Mouse (Mus musculus) hematopoietic stem cell, adult 5-6 weeks (primary cell): ENCODE measurements around the gene Dus1l. TPM values are rescaled to one million over a fixed set of nuclear protein-coding genes. Genes with fewer than 3 reads are reported as not detected.

Source experiments
- ATAC-seq, 2 experiments: fragments of 125-278 bp in 1 of 2; replicated peaks in 1 of 2; 2 replicates each; pipeline ENCODE4 v1.8.0; 2016 to 2017; ENCODE audit warnings: inconsistent platforms in 2 of 2, mild to moderate bottlenecking in 2 of 2, moderate number of reproducible peaks in 2 of 2, low read depth in 1 of 2, moderate TSS enrichment in 1 of 2; ENCODE audit not compliant: low FRiP score in 2 of 2, poor library complexity in 2 of 2, severe bottlenecking in 2 of 2, insufficient read depth in 1 of 2, low TSS enrichment in 1 of 2
- total RNA-seq: library from RNA; stranded (forward); fragments of 172-1452, 232-1000 nt; gene quantifications from 2 replicates; pipeline ENCODE4 v1.2.3, GENCODE M21; 2017

Gene Dus1l
- total RNA-seq, 1 experiment from 2014 or later = 28.9 TPM

DNA sequence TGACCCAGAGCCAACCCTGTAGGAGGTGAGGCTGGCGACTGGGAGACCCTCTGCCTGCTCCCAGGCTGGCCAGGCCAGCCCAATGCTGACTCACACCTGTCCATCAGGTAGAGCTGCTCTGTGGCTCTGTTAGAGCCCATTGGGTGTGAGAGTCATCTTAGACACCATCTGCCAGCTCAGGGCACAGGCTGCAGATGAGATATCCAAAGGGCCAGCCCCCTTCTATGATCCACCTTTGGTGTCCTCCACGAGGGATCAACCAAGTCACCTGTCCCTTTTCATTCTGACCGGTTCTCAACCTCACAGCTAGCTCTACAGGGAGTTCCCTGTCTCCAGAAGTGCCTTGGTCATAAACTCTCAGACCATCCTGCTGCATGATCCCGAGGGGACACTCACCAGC lies 26.1 kb upstream of the Dus1l start:
- ATAC-seq = no peak

DNA sequence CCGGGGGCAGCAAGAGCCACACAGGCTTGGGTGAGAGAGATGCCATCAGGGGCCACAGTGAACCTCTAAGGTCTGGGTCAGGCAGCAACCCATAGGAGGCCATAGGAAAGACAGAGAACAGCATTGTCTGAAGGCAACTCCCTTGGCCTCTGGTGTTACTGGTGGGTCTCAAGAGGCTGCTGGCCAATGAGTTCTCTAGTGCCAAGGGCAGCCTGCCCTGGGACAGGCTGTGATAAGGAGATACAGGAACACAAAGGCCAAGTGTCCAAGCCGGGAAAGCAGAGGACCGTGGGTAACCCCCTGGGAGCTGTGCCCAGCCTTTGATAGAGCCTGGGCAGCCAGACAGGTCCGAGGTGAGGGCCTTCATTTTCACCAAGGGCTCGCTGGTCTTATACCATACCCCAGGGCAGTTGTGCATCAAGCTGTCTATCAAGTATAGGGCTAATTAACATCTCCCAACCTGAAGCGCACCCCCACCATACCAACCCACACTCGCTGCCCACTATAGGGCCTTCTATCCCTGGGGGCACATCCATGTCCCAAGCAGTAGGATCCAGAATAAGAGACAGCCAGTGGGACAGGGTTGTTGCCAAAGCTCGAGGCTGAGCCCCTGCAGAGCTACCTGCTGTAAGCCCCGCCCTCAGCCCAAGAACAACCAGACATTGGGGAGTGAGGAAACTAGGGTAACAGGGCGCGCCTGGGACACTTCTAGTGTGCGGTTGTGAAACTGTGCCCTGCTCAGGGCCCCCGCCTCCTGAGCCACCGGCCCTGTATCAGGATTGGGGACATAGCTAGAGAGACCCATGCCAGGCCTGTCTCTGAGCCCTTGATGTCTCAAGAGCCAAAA lies 25.1 kb upstream of the Dus1l start:
- ATAC-seq = no peak

DNA sequence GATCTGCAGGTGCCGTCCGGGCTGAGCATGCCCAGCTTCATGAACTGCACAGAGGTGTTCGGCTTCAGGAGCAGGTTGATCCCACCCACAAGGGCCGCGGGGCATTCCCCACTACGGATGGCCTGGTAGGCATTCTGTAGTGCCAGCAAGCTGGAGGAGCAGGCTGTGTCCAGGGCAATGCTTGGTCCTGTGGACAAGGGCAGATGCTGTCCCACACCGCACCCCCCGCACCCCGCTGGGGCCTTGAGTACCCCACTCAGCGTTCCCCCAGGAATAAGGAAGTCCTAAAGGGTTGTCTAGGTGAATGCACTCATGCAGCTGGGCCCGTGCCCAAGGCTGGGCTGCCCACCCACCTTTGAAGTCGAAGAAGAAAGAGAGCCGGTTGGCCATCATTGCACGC lies 24.3 kb upstream of the Dus1l start:
- no peak for ATAC-seq

- no peak for ATAC-seq
These were observed 23.4 kb upstream of the Dus1l start for GRCm38 (mm10) chr11:120819556-120819955.

- no peak for ATAC-seq
These were observed 22.0 kb upstream of the Dus1l start for GRCm38 (mm10) chr11:120818251-120818650.

- no peak for ATAC-seq
These were observed 21.2 kb upstream of the Dus1l start for GRCm38 (mm10) chr11:120817358-120817757.

DNA sequence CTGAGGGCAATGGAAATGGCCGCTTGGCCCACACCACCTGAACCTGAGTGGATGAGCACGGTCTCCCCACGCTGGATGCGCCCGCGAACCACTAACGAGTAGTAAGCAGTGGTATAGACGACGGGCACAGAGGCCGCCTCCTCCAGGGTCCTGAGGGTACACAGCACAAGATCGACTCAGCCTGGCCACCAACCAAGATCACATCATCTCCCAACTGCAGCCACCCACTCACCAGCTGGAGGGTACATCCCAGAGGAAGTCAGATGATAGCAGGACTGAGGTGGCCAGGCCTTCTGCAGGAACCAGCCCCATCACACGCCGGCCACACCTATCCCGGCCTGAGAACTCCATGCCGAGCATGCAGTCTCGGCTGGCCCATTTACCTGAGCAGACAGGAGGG lies 15.9 kb upstream of the Dus1l start:
- ATAC-seq = no peak

- ATAC-seq = no peak
These were observed 11.8 kb upstream of the Dus1l start for GRCm38 (mm10) chr11:120808010-120808409.

DNA sequence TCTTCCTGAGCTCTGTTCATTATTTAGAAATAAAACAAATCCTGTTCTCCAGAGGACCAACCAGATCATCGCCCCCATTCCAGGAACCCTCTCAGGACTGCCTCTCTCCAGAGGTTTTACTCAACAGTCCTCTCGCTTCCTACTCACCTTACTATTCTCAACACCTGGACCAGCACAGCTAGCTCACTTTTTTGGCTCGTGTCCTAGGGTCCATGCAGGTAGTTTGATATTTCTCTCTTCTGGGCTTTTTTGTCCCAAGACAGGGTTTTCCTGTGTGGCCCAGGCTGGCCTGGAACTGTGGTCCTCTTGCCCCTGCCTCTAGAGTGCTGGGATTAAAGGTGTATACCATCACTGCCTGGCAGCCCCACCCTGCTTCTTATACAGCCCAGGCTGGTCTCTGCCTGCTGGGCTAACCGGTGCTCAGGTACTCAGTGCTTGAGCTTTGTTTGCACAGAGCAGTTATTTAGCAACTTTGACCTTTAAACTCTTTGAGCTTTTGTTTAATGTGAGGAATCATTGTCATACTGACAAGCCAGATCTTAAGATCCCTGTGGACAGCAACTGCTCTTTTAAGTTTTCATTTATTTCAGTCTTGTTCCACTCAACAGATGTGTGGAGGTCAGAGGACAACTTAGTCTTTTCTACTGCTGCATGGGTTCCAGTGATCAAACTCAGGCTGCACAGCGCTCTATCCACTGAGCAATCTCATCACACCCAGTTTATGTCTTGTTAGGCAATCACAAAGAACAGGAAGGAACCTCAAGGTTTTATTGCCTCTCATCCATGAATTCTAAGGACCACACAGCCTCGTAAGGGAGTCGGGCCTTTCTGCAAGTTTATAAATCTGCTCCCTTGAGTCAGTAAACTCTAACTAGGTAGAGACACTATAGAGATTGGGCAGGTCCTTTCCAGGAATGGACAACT lies 9.4 kb upstream of the Dus1l start:
- ATAC-seq = no peak

- no peak for ATAC-seq
These were observed 8.6 kb upstream of the Dus1l start for GRCm38 (mm10) chr11:120804769-120805168.

DNA sequence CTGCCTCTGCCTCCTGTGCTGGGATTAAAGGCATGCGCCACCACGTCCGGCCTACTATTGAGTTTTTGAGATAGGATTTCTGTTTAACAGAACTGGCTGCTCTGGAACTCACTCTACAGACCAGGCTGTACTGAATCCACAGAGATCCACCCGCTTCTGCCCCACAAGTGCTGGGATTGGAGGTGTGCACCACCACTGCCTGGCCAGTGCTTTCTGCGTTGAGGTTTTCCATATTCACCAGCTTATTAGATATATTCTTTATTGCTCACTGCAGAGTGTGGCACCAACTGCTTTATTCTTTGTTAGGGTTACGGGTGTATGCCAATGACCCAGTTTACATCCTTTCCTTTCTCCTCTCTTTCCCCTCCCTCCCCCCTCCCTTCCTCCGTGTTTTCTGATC lies 8.1 kb upstream of the Dus1l start:
- ATAC-seq = no peak

GRCm38 (mm10) chr11:120800061-120800904 lies 4.1 kb upstream of the Dus1l start:
- ATAC-seq = peak; percentile 77 to 81

- no peak for ATAC-seq
These were observed 3.2 kb upstream of the Dus1l start for GRCm38 (mm10) chr11:120799316-120799890.

DNA sequence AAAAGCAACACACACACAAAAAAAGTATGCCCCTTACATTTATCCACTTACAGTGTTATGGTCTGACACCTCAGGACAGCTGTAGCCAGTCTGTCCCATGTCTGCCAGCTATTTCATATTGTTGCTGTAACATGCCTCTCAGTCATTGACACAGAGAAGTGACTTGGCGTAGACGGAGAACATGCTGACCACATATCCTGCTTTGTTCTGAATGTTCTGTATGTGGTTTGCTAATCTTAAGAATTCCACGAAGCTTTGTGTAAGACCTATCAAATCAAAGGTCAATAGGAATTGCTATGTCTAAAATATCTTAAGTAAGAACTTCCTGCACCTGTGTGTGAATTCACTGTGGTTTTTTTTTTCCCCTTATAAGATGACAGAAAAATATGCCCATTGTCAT lies 2.0 kb upstream of the Dus1l start:
- no peak for ATAC-seq

DNA sequence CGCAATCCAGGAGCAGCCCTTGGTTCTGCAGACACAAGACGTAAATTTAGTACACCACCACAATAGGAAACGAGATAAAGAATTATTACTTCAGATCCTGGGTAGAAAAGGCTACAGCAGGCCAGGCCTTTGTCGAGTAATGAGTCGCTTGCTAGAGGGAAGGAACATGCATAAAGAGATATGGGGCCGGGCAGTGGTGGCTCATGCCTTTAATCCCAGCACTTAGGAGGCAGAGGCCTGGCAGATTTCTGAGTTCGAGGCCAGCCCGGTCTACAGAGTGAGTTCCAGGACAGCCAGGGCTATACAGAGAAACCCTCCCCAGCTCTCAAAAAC lies 377 bp upstream of the Dus1l start:
- ATAC-seq = no peak; a peak in 2 of 4 replicates

GRCm38 (mm10) chr11:120792652-120793051 lies 3.6 kb downstream of the Dus1l start:
- ATAC-seq = no peak

GRCm38 (mm10) chr11:120789810-120790209 lies 6.4 kb downstream of the Dus1l start:
- ATAC-seq = no peak
